14 mouse cellular contexts compared by ENCODE assay signal in the genomic region with DNA sequence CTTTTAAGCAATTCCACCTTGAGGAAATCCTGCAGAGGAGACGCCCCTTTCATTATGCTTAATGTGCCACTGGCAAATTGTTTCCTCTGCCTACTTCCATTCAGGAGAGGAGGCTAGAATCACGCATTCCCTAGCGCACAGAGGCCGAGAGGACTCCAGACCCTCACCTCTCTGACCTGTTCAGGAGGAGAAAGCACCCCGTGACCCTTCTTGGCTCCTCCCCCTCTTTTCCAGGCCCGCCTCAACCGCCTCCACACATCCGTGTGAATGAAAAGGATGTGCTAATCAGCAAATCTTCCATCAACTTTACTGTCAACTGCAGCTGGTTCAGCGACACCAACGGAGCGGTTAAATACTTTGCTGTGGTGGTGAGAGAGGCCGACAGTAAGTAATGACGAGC.
"Had no signal": no experiment of that assay in that cellular context is flagged by ENCODE, and none has a peak within 500 bp of the region (broad histone marks: within the 10 kb centered on the region; RNA-seq: fewer than 3 reads in every experiment).

No protein-coding gene starts in this region.

- H3K9ac ChIP-seq: liver, embryonic 15.5 days; midbrain, embryonic 15.5 days; stomach, embryonic 15.5 days had no signal

- H3K9me3 ChIP-seq: limb, embryonic 10.5 days; liver, embryonic 15.5 days; midbrain, embryonic 15.5 days; stomach, embryonic 15.5 days had no signal

- H3K4me2 ChIP-seq: liver, embryonic 11.5 days; liver, embryonic 15.5 days; midbrain, embryonic 11.5 days; midbrain, embryonic 15.5 days; stomach, embryonic 15.5 days had no signal

- H3K4me1 ChIP-seq: liver, embryonic 15.5 days; midbrain, embryonic 15.5 days; stomach, embryonic 15.5 days had no signal

- ATAC-seq: lung, postnatal 0 days; midbrain, embryonic 15.5 days had no signal

- H3K27me3 ChIP-seq: liver, embryonic 15.5 days; midbrain, embryonic 15.5 days; stomach, embryonic 15.5 days had no signal

- H3K27ac ChIP-seq: left cerebral cortex, adult 2 months; limb, embryonic 10.5 days; liver, embryonic 15.5 days; midbrain, embryonic 15.5 days; stomach, embryonic 15.5 days had no signal

- H3K4me3 ChIP-seq: left cerebral cortex, adult 2 months; limb, embryonic 10.5 days; liver, embryonic 15.5 days; midbrain, embryonic 15.5 days; stomach, embryonic 15.5 days had no signal

- DNase-seq: kidney, adult 18-20 months; lung, adult 2 months; lung, postnatal 36 days; right cerebral cortex, postnatal 14 days; thymus, adult 2 months; thymus, postnatal 25 days had no signal

- H3K36me3 ChIP-seq: limb, embryonic 10.5 days; liver, embryonic 15.5 days; midbrain, embryonic 15.5 days; stomach, embryonic 15.5 days had no signal
